Mouse (Mus musculus) forebrain, embryonic 12.5 days (tissue): ENCODE data around the gene Fdxacb1. TPM values are rescaled to one million over a fixed set of nuclear protein-coding genes. Genes with fewer than 3 reads are reported as not detected.

Experiments used
- ATAC-seq: fragments of 200-750 bp; cut with Nextera tagmentation; 2 replicates; pipeline ENCODE4 v1.8.0; 2017; ENCODE audit warnings: moderate TSS enrichment; ENCODE audit not compliant: low FRiP score
- H3K27ac ChIP-seq: fragments of 300-500 bp; sonication (generic); 2 replicates; pipeline ENCODE4 v1.5.1; 2016; ENCODE audit warnings: mild to moderate bottlenecking
- H3K27me3 ChIP-seq: fragments of 300-500 bp; sonication (generic); 2 replicates; pipeline ENCODE4 v1.6.1; 2016; ENCODE audit warnings: mild to moderate bottlenecking
- H3K36me3 ChIP-seq: fragments of 300-500 bp; sonication (generic); replicated peaks from 2 replicates; pipeline ENCODE4 v1.6.1; 2016; ENCODE audit warnings: mild to moderate bottlenecking
- H3K4me1 ChIP-seq: fragments of 300-500 bp; sonication (generic); 2 replicates; pipeline ENCODE4 v1.6.1; 2016
- H3K4me2 ChIP-seq: fragments of 300-500 bp; sonication (generic); 2 replicates; pipeline ENCODE4 v1.6.1; 2016; ENCODE audit warnings: mild to moderate bottlenecking, moderate library complexity
- H3K4me3 ChIP-seq: fragments of 300-500 bp; sonication (generic); replicated peaks from 2 replicates; pipeline ENCODE4 v1.5.1; 2016; ENCODE audit warnings: mild to moderate bottlenecking
- H3K9ac ChIP-seq: fragments of 300-500 bp; sonication (generic); 2 replicates; pipeline ENCODE4 v1.6.1; 2016; ENCODE audit warnings: mild to moderate bottlenecking
- H3K9me3 ChIP-seq: fragments of 300-500 bp; sonication (generic); 2 replicates; pipeline ENCODE4 v1.6.1; 2016
- WGBS: fragments of 180-500 bp; shearing (Covaris S2); methylation state at CpG from one replicate; pipeline ENCODE4 v1.1.7; 2016; 5-methylcytosine and 5-hydroxymethylcytosine counted together
- polyA plus RNA-seq: library from polyadenylated mRNA; unstranded; fragments of >200 nt; fragmentation: Nextera tagmentation; extraction: Ambion mirVana; gene quantifications from 2 replicates; pipeline ENCODE4 v1.2.1, GENCODE M21; 2016

Gene Fdxacb1
- polyA plus RNA-seq, 1 experiment from 2014 or later = 10.6 TPM

- Histone ChIP-seq H3K4me3 (no peak within 1 kb of the TSS), H3K36me3 (no peaks in the 10 kb centered on the region), H3K9ac (no peak within 1 kb of the TSS), H3K9me3 (no peaks in the 10 kb centered on the region), H3K4me2 (no peak within 1 kb of the TSS), H3K27ac (no peak within 1 kb of the TSS), H3K27me3 (peaks cover 12% of the 10 kb centered on the region), H3K4me1 (no peaks in the 10 kb centered on the region)
- WGBS = 69% methylated on average over 14 of the region's 14 CpGs
- ATAC-seq = no peak
Observed at GRCm38 (mm10) chr9:50752054-50752602, 15.9 kb upstream of the Fdxacb1 start, which contains the start of gene Hspb2. Gene Hspb2, minus strand, starts transcription at chr9:50752354.

DNA sequence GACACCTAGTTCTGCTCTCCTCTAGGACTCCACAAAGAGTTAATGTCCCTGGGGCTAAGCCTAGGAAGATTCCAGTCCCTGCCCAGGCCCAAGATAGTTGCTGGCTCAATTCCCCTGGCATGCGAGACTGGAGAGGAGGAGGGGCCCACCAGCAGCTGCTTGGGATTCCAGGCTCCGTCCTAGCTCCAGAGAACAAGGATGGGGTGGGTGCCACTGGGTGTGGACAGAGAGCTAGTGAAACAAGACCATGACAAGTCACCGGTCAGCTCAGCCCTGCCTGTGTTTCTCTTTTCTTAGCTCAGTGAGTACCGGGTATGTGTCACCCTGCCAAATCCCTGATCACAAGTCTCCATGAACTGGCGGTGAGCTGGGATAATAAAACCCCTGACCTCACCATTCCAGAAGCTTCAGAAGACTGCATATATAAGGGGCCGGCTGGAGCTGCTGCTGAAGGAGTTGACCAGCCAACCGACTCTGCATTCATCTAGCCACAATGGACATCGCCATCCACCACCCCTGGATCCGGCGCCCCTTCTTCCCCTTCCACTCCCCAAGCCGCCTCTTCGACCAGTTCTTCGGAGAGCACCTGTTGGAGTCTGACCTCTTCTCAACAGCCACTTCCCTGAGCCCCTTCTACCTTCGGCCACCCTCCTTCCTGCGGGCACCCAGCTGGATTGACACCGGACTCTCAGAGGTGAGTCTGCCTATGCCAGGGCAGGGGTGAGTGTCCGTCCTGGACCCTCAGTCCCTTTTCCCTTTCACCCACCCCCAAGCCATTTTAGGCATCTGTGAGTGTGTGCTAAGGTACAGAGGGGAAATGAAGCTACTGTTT is 15.0 kb upstream of the Fdxacb1 start:
- no peak for ATAC-seq
- Histone ChIP-seq H3K9ac (no peak overlapping the region), H3K4me3 (no peak overlapping the region), H3K4me1 (no peaks in the 10 kb centered on the region), H3K9me3 (no peaks in the 10 kb centered on the region), H3K27me3 (peaks cover 8% of the 10 kb centered on the region; the same call in 1 of the 2 replicates), H3K36me3 (no peaks in the 10 kb centered on the region), H3K27ac (no peak overlapping the region), H3K4me2 (no peak overlapping the region)
- 77% methylated on average over 17 of the region's 17 CpGs for WGBS

DNA sequence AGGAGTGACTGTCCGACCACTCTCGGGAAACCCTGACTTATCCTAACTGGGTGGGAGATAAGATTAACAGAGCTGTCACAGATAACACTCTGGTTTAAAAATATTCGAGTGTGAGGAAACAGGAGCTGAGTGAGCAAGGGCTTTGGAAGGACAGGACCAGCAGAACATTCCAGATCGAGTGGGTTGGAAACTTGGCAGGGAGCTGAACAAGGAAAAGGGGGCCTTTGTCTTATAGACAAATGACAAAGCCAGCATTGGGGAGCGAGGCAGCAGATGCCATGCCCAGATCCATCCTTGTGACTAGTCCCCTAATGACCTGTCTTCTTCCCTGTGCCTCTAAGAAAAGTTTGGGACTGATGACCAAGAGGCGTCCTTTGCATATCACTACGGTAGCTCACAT is 14.1 kb upstream of the Fdxacb1 start:
- Histone ChIP-seq H3K4me2 (no peak overlapping the region), H3K4me3 (no peak overlapping the region), H3K36me3 (no peaks in the 10 kb centered on the region), H3K4me1 (no peaks in the 10 kb centered on the region), H3K9me3 (no peaks in the 10 kb centered on the region), H3K27me3 (peaks cover 8% of the 10 kb centered on the region; the same call in 1 of the 2 replicates), H3K27ac (no peak overlapping the region), H3K9ac (no peak overlapping the region)
- no peak for ATAC-seq
- 78% methylated on average over 7 of the region's 7 CpGs for WGBS

GRCm38 (mm10) chr9:50756711-50757110 is 11.3 kb upstream of the Fdxacb1 start:
- ATAC-seq = no peak
- H3K4me3 ChIP-seq = no peak overlapping the region
- 0 out of 2 replicates have a peak, but pooled peaks cover 8% of the 10 kb centered on the region for H3K27me3 ChIP-seq
- H3K4me2 ChIP-seq = no peak overlapping the region
- 44% methylated on average over 5 of the region's 5 CpGs for WGBS
- no peaks in the 10 kb centered on the region for H3K36me3 ChIP-seq
- H3K4me1 ChIP-seq = no peaks in the 10 kb centered on the region
- H3K9ac ChIP-seq = no peak overlapping the region
- no peaks in the 10 kb centered on the region for H3K9me3 ChIP-seq
- H3K27ac ChIP-seq = no peak overlapping the region

- Histone ChIP-seq H3K4me1 (no peaks in the 10 kb centered on the region), H3K36me3 (no peaks in the 10 kb centered on the region), H3K9me3 (no peaks in the 10 kb centered on the region), H3K27me3 (0 out of 2 replicates have a peak, but pooled peaks cover 5% of the 10 kb centered on the region), H3K4me3 (no peak overlapping the region), H3K27ac (no peak overlapping the region), H3K4me2 (no peak overlapping the region), H3K9ac (no peak overlapping the region)
- WGBS = 72% methylated on average over 6 of the region's 6 CpGs
- ATAC-seq = no peak
Observed at GRCm38 (mm10) chr9:50761520-50762243, 6.4 kb upstream of the Fdxacb1 start.

GRCm38 (mm10) chr9:50763331-50763730 is 4.7 kb upstream of the Fdxacb1 start:
- no peak overlapping the region for H3K4me2 ChIP-seq
- ATAC-seq = no peak
- no peaks in the 10 kb centered on the region for H3K9me3 ChIP-seq
- peaks cover 5% of the 10 kb centered on the region; the same call in 1 of the 2 replicates for H3K4me1 ChIP-seq
- H3K36me3 ChIP-seq = no peaks in the 10 kb centered on the region
- H3K4me3 ChIP-seq = no peak overlapping the region
- H3K27ac ChIP-seq = no peak overlapping the region
- no peak overlapping the region for H3K9ac ChIP-seq
- H3K27me3 ChIP-seq = 0 out of 2 replicates have a peak, but pooled peaks cover 5% of the 10 kb centered on the region
- WGBS = 84% methylated on average over 1 of the region's 1 CpGs

DNA sequence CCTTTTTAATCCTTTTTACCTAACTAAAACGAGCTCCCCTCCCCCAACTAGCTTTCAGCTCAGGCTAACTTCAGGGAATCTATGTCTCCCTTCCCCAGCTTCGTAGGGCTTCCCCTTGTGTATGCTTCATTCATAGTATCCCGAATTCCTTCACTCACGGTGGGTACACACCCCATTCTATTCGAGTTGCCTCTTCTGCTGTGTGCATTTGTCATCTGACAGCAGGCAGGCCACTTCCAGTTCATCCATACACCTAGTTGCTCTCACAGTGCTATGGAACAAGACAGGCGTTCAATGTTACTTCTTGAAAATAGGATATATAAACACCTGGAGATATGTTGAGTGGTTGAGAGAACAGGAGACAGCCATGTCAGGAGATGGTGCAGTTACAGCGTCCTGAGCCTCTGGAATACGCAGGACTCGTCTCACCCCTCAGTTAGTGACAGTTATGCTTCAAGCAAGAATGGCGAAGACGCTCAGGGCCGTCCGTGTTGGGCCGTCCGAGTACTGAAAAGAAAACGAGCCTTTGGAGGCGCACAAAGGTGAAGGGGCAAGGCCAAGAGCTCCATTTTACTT is 417 bp upstream of the Fdxacb1 start:
- peak overlapping the region; percentile 69 for H3K4me2 ChIP-seq
- ATAC-seq = peak; percentile 34
- WGBS = 5% methylated on average over 17 of the region's 17 CpGs
- peaks cover 13% of the 10 kb centered on the region for H3K4me1 ChIP-seq
- H3K36me3 ChIP-seq = no peaks in the 10 kb centered on the region
- peak overlapping the region; percentile 89 for H3K27ac ChIP-seq
- H3K9me3 ChIP-seq = no peaks in the 10 kb centered on the region
- peak overlapping the region; percentile 71 for H3K9ac ChIP-seq
- no peaks in the 10 kb centered on the region for H3K27me3 ChIP-seq
- H3K4me3 ChIP-seq = peak overlapping the region; percentile 61

DNA sequence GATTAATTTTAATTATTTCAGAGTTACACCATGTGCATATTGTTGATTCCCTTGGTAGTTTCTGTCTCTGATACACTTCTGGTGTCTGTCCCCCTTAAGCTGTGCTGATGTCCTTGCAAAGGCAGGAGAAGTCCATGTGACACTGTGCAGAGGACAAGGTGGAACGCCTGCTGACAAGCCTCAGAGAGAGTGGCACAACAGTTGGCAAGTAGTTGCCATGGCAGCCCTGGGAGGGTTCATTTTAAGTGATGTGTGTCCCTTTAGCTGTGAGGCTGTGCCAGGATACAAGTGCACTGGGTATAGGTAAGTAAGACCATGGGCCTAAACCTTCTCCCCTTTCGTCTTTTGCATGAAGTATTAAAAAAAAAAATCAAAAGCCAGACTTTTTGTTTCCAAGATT is 2.0 kb downstream of the Fdxacb1 start:
- 76% methylated on average over 2 of the region's 2 CpGs for WGBS
- no peak for ATAC-seq
- no peak overlapping the region for H3K27ac ChIP-seq
- no peaks in the 10 kb centered on the region for H3K27me3 ChIP-seq
- H3K4me2 ChIP-seq = no peak overlapping the region
- H3K36me3 ChIP-seq = no peaks in the 10 kb centered on the region
- peaks cover 24% of the 10 kb centered on the region for H3K4me1 ChIP-seq
- H3K9ac ChIP-seq = no peak overlapping the region
- no peak overlapping the region for H3K4me3 ChIP-seq
- no peaks in the 10 kb centered on the region for H3K9me3 ChIP-seq

DNA sequence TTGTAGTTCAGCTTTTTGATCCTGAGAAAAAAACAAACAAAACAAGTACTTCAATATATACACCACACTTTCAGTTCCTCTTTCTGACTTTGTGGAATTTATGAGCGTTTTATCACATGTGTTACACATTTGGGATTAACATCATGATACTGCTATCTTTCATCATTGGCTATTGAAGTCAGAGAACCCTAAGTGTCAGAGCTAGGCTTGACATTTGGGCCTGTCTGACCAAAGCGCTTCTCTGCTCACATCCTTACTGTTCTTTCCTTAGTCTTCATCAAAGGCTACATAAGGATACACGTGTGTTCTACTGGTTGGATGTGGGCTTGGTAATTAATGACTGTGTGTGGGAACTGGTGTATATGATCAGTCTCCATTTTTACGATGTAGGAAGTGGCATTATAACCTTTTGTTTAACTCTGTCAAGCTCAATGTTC is 6.0 kb downstream of the Fdxacb1 start:
- Histone ChIP-seq H3K27ac (no peak overlapping the region), H3K36me3 (peaks cover 8% of the 10 kb centered on the region), H3K9ac (no peak overlapping the region), H3K4me1 (peaks cover 26% of the 10 kb centered on the region), H3K27me3 (no peaks in the 10 kb centered on the region), H3K4me3 (no peak overlapping the region), H3K9me3 (no peaks in the 10 kb centered on the region), H3K4me2 (peak overlapping the region; percentile 87; the same call in 1 of the 2 replicates)
- no peak for ATAC-seq
- WGBS = 83% methylated on average over 4 of the region's 4 CpGs

GRCm38 (mm10) chr9:50774991-50775612 is 7.1 kb downstream of the Fdxacb1 start, which contains the start of the genes Alg9 and 1110032A03Rik:
Gene Alg9, plus strand, starts transcription at chr9:50775019.
Gene 1110032A03Rik, minus strand, starts transcription at chr9:50775520.
- Histone ChIP-seq H3K36me3 (peaks cover 18% of the 10 kb centered on the region), H3K27ac (peak within 1 kb of the TSS; percentile 87), H3K4me2 (peak within 1 kb of the TSS; percentile 87), H3K4me3 (peak within 1 kb of the TSS; percentile 94), H3K27me3 (no peaks in the 10 kb centered on the region), H3K9me3 (no peaks in the 10 kb centered on the region), H3K4me1 (peaks cover 20% of the 10 kb centered on the region), H3K9ac (peak within 1 kb of the TSS; percentile 91)
- under 1% methylated on average over 42 of the region's 51 CpGs for WGBS
- peak; percentile 87 for ATAC-seq

DNA sequence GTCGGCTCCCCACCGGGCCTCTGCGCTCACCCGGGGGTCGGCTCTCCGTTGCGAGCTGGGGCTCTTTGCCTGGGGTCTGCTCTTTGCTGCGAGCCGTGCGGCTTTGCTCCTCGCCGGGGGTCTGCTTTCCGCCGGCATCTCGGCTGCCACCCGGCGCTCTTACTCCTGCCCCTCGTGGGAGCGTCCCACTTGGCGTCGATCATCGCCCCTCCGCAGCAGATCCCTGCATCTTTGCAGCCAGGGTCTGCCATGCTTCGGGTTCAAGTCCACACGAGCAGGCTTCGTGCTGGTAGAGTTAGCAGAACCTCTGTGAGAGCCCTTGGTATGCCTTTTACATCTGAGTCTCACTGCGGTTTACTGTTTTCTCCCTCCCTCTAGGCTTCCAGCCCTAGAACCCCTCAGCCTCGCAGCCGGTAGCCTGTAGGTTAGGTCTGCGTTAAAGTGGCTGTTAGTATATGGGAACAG is 7.7 kb downstream of the Fdxacb1 start:
- Histone ChIP-seq H3K4me3 (peak overlapping the region; percentile 94), H3K9ac (peak overlapping the region; percentile 91), H3K36me3 (peaks cover 23% of the 10 kb centered on the region), H3K4me1 (peaks cover 20% of the 10 kb centered on the region), H3K27me3 (no peaks in the 10 kb centered on the region), H3K4me2 (peak overlapping the region; percentile 87), H3K9me3 (no peaks in the 10 kb centered on the region), H3K27ac (peak overlapping the region; percentile 87)
- WGBS = under 1% methylated on average over 30 of the region's 30 CpGs
- peak; percentile 50 for ATAC-seq
